Mouse (Mus musculus) ES-Bruce4 (cell line): ENCODE measurements at regions not wholly inside any gene's neighbourhood (a gene's known extent, or its start where the extent isn't known, plus 50 kb on each side); places are given as distances from the start of the nearest gene placed in this dataset.

Source experiments
- H3K27ac ChIP-seq: 2 replicates; pipeline ENCODE4 v1.5.1; 2012; ENCODE audit warnings: low read length, inconsistent platforms; ENCODE audit not compliant: insufficient read depth
- H3K27me3 ChIP-seq: 2 replicates; pipeline ENCODE4 v1.6.1; 2012; ENCODE audit warnings: mild to moderate bottlenecking, low read length, inconsistent platforms; ENCODE audit not compliant: control insufficient read depth, poor library complexity, insufficient read depth, severe bottlenecking
- H3K36me3 ChIP-seq: 2 replicates; pipeline ENCODE4 v1.6.1; 2012; ENCODE audit warnings: inconsistent platforms, mild to moderate bottlenecking, low read length, moderate library complexity; ENCODE audit not compliant: control insufficient read depth, poor library complexity, insufficient read depth, severe bottlenecking
- H3K4me1 ChIP-seq: one replicate; pipeline ENCODE4 v1.8.1; 2011; ENCODE audit warnings: low read length; ENCODE audit not compliant: control insufficient read depth, insufficient read depth
- H3K4me3 ChIP-seq: 2 replicates; pipeline ENCODE4 v1.5.1; 2011; ENCODE audit warnings: low read depth, mild to moderate bottlenecking, low read length
- H3K9ac ChIP-seq: 2 replicates; pipeline ENCODE4 v1.6.1; 2012; ENCODE audit warnings: low read depth, mild to moderate bottlenecking, inconsistent platforms; ENCODE audit not compliant: poor library complexity, severe bottlenecking
- H3K9me3 ChIP-seq: replicated peaks from 2 replicates; pipeline ENCODE4 v1.6.1; 2012; ENCODE audit warnings: mild to moderate bottlenecking, low read length, inconsistent platforms; ENCODE audit not compliant: control insufficient read depth, poor library complexity, insufficient read depth, severe bottlenecking
- CTCF ChIP-seq: IDR thresholded peaks from one replicate; pipeline ENCODE4 v1.8.1; 2011; ENCODE audit warnings: low read depth, low read length
- EP300 ChIP-seq: IDR thresholded peaks from 2 replicates; pipeline ENCODE4 v1.6.1; 2011; ENCODE audit warnings: low read depth, low read length; ENCODE audit not compliant: insufficient read depth
- POLR2A ChIP-seq: IDR thresholded peaks from one replicate; pipeline ENCODE4 v1.8.1; 2011; ENCODE audit warnings: low read length; ENCODE audit not compliant: insufficient read depth

- no peaks in the 10 kb centered on the region for H3K4me1 ChIP-seq
- H3K27me3 ChIP-seq, result no peaks in the 10 kb centered on the region
- no peaks in the 10 kb centered on the region for H3K36me3 ChIP-seq
- TF ChIP-seq CTCF (no peak), EP300 (no peak), POLR2A (no peak)
- no peak overlapping the region for H3K27ac ChIP-seq
- no peak overlapping the region for H3K4me3 ChIP-seq
- no peak overlapping the region for H3K9ac ChIP-seq
- no peaks in the 10 kb centered on the region for H3K9me3 ChIP-seq
Measured at GRCm38 (mm10) chr14:102031047-102031903, 301.5 kb downstream of the Lmo7 start.

- H3K27me3 ChIP-seq, result no peaks in the 10 kb centered on the region
- H3K4me3 ChIP-seq, result no peak overlapping the region
- H3K9me3 ChIP-seq, result no peaks in the 10 kb centered on the region
- H3K36me3 ChIP-seq, result no peaks in the 10 kb centered on the region
- no peaks in the 10 kb centered on the region for H3K4me1 ChIP-seq
- no peak overlapping the region for H3K9ac ChIP-seq
- H3K27ac ChIP-seq, result no peak overlapping the region
- no peak for TF ChIP-seq POLR2A
- no peak for TF ChIP-seq EP300
- TF ChIP-seq CTCF, result no peak
Measured at GRCm38 (mm10) chr14:102024646-102025045, 294.9 kb downstream of the Lmo7 start.

- Histone ChIP-seq H3K4me1 (no peaks in the 10 kb centered on the region), H3K27ac (no peak overlapping the region), H3K9ac (no peak overlapping the region), H3K27me3 (no peaks in the 10 kb centered on the region), H3K36me3 (no peaks in the 10 kb centered on the region), H3K4me3 (no peak overlapping the region), H3K9me3 (no peaks in the 10 kb centered on the region)
- no peak for TF ChIP-seq EP300
- no peak for TF ChIP-seq CTCF
- TF ChIP-seq POLR2A, result no peak
Measured at GRCm38 (mm10) chr14:102020161-102020605, 290.4 kb downstream of the Lmo7 start.

GRCm38 (mm10) chr14:102019320-102019719 is 289.6 kb downstream of the Lmo7 start:
- H3K27me3 ChIP-seq, result no peaks in the 10 kb centered on the region
- TF ChIP-seq CTCF (no peak), POLR2A (no peak), EP300 (no peak)
- no peaks in the 10 kb centered on the region for H3K36me3 ChIP-seq

GRCm38 (mm10) chr14:102016572-102016971 is 286.8 kb downstream of the Lmo7 start:
- H3K27me3 ChIP-seq, result no peaks in the 10 kb centered on the region
- H3K9me3 ChIP-seq, result no peaks in the 10 kb centered on the region
- H3K27ac ChIP-seq, result no peak overlapping the region
- H3K4me3 ChIP-seq, result no peak overlapping the region
- TF ChIP-seq CTCF (no peak), POLR2A (no peak), EP300 (no peak)
- no peak overlapping the region for H3K9ac ChIP-seq
- no peaks in the 10 kb centered on the region for H3K36me3 ChIP-seq
- H3K4me1 ChIP-seq, result no peaks in the 10 kb centered on the region

More at GRCm38 (mm10) chr14:102019320-102019719, 289.6 kb downstream of the Lmo7 start:
- no peak overlapping the region for H3K9ac ChIP-seq
- no peak overlapping the region for H3K27ac ChIP-seq
- H3K4me3 ChIP-seq, result no peak overlapping the region
- H3K9me3 ChIP-seq, result no peaks in the 10 kb centered on the region
- no peaks in the 10 kb centered on the region for H3K4me1 ChIP-seq

- H3K4me3 ChIP-seq, result no peak overlapping the region
- H3K36me3 ChIP-seq, result no peaks in the 10 kb centered on the region
- H3K9me3 ChIP-seq, result no peaks in the 10 kb centered on the region
- H3K9ac ChIP-seq, result no peak overlapping the region
- no peak overlapping the region for H3K27ac ChIP-seq
- no peaks in the 10 kb centered on the region for H3K27me3 ChIP-seq
- TF ChIP-seq EP300 (no peak), POLR2A (no peak), CTCF (no peak)
- H3K4me1 ChIP-seq, result no peaks in the 10 kb centered on the region
Measured at GRCm38 (mm10) chr14:102014976-102015603, 285.3 kb downstream of the Lmo7 start.
